Mouse (Mus musculus): ENCODE results near the gene Arglu1. TPM values are rescaled to one million over a fixed set of nuclear protein-coding genes. Genes with fewer than 3 reads are reported as not detected.

The Arglu1 gene
- polyA plus RNA-seq, 1 experiment from 2014 or later = 137 TPM

- no peak for ATAC-seq (ENCODE audit: insufficient number of reproducible peaks, low FRiP score, low TSS enrichment, low read depth)
- Histone ChIP-seq H3K4me3 (no peak overlapping the region), H3K27ac (peak overlapping the region; percentile 30), H3K36me3 (0 out of 2 replicates have a peak, but pooled peaks cover 3% of the 10 kb centered on the region), H3K9me3 (no peaks in the 10 kb centered on the region), H3K4me2 (no peak overlapping the region), H3K27me3 (no peaks in the 10 kb centered on the region), H3K9ac (no peak overlapping the region), H3K4me1 (peaks cover 49% of the 10 kb centered on the region)
- 29% methylated on average over 3 of the region's 3 CpGs for WGBS
Measured at GRCm38 (mm10) chr8:8647319-8647718, 43.0 kb downstream of the Arglu1 start.

- H3K27me3 ChIP-seq = no peaks in the 10 kb centered on the region
- H3K9me3 ChIP-seq = no peaks in the 10 kb centered on the region
- H3K9ac ChIP-seq = no peak overlapping the region
- no peak overlapping the region for H3K4me3 ChIP-seq
- no peak overlapping the region for H3K27ac ChIP-seq
- ATAC-seq (ENCODE audit: insufficient number of reproducible peaks, low FRiP score, low TSS enrichment, low read depth) = no peak
- peaks cover 29% of the 10 kb centered on the region for H3K4me1 ChIP-seq
- H3K36me3 ChIP-seq = 0 out of 2 replicates have a peak, but pooled peaks cover 2% of the 10 kb centered on the region
- 70% methylated on average over 11 of the region's 11 CpGs for WGBS
- no peak overlapping the region for H3K4me2 ChIP-seq
Measured at GRCm38 (mm10) chr8:8644160-8644915, 46.0 kb downstream of the Arglu1 start.

- H3K9me3 ChIP-seq = no peaks in the 10 kb centered on the region
- WGBS = 25% methylated on average over 4 of the region's 4 CpGs
- no peak for ATAC-seq (ENCODE audit: insufficient number of reproducible peaks, low FRiP score, low TSS enrichment, low read depth)
- no peaks in the 10 kb centered on the region for H3K27me3 ChIP-seq
- H3K4me3 ChIP-seq = no peak overlapping the region
- H3K27ac ChIP-seq = no peak overlapping the region
- no peak overlapping the region for H3K4me2 ChIP-seq
- no peak overlapping the region for H3K9ac ChIP-seq
- H3K36me3 ChIP-seq = peaks cover 20% of the 10 kb centered on the region
- H3K4me1 ChIP-seq = peaks cover 7% of the 10 kb centered on the region
Measured at GRCm38 (mm10) chr8:8640264-8640588, 50.1 kb downstream of the Arglu1 start.

GRCm38 (mm10) chr8:8639569-8640263 lies 50.6 kb downstream of the Arglu1 start:
- Histone ChIP-seq H3K4me1 (peaks cover 7% of the 10 kb centered on the region), H3K36me3 (peaks cover 20% of the 10 kb centered on the region), H3K4me2 (no peak overlapping the region), H3K9me3 (no peaks in the 10 kb centered on the region), H3K27me3 (no peaks in the 10 kb centered on the region), H3K4me3 (no peak overlapping the region), H3K9ac (no peak overlapping the region), H3K27ac (no peak overlapping the region)
- WGBS = 38% methylated on average over 8 of the region's 8 CpGs
- ATAC-seq (ENCODE audit: insufficient number of reproducible peaks, low FRiP score, low TSS enrichment, low read depth) = no peak

GRCm38 (mm10) chr8:8631394-8631793 lies 58.9 kb downstream of the Arglu1 start:
- H3K4me3 ChIP-seq = no peak overlapping the region
- no peaks in the 10 kb centered on the region for H3K27me3 ChIP-seq
- no peak overlapping the region for H3K9ac ChIP-seq
- 78% methylated on average over 7 of the region's 7 CpGs for WGBS
- H3K4me1 ChIP-seq = peaks cover 3% of the 10 kb centered on the region; the same call in 1 of the 2 replicates
- H3K4me2 ChIP-seq = no peak overlapping the region
- H3K27ac ChIP-seq = no peak overlapping the region
- no peaks in the 10 kb centered on the region for H3K9me3 ChIP-seq
- H3K36me3 ChIP-seq = peaks cover 33% of the 10 kb centered on the region; the same call in 1 of the 2 replicates
- no peak for ATAC-seq (ENCODE audit: insufficient number of reproducible peaks, low FRiP score, low TSS enrichment, low read depth)

GRCm38 (mm10) chr8:8624017-8624416 lies 66.3 kb downstream of the Arglu1 start:
- no peak for ATAC-seq (ENCODE audit: insufficient number of reproducible peaks, low FRiP score, low TSS enrichment, low read depth)
- Histone ChIP-seq H3K9ac (no peak overlapping the region), H3K4me1 (peaks cover 25% of the 10 kb centered on the region), H3K4me3 (no peak overlapping the region), H3K9me3 (no peaks in the 10 kb centered on the region), H3K27ac (no peak overlapping the region), H3K36me3 (peaks cover 49% of the 10 kb centered on the region), H3K4me2 (no peak overlapping the region), H3K27me3 (no peaks in the 10 kb centered on the region)
- WGBS = 31% methylated on average over 7 of the region's 7 CpGs

GRCm38 (mm10) chr8:8623486-8623885 lies 66.8 kb downstream of the Arglu1 start:
- no peak for ATAC-seq (ENCODE audit: insufficient number of reproducible peaks, low FRiP score, low TSS enrichment, low read depth)
- H3K9me3 ChIP-seq = no peaks in the 10 kb centered on the region
- no peak overlapping the region for H3K4me3 ChIP-seq
- H3K4me2 ChIP-seq = no peak overlapping the region
- no peaks in the 10 kb centered on the region for H3K27me3 ChIP-seq
- peaks cover 25% of the 10 kb centered on the region for H3K4me1 ChIP-seq
- 48% methylated on average over 8 of the region's 8 CpGs for WGBS
- peaks cover 53% of the 10 kb centered on the region for H3K36me3 ChIP-seq
- no peak overlapping the region for H3K9ac ChIP-seq
- H3K27ac ChIP-seq = no peak overlapping the region

GRCm38 (mm10) chr8:8622476-8622875 lies 67.8 kb downstream of the Arglu1 start:
- ATAC-seq (ENCODE audit: insufficient number of reproducible peaks, low FRiP score, low TSS enrichment, low read depth) = no peak
- H3K4me3 ChIP-seq = no peak overlapping the region
- no peaks in the 10 kb centered on the region for H3K27me3 ChIP-seq
- no peaks in the 10 kb centered on the region for H3K9me3 ChIP-seq
- 85% methylated on average over 3 of the region's 3 CpGs for WGBS
- H3K9ac ChIP-seq = no peak overlapping the region
- peaks cover 51% of the 10 kb centered on the region for H3K36me3 ChIP-seq
- H3K4me2 ChIP-seq = no peak overlapping the region
- H3K4me1 ChIP-seq = peaks cover 25% of the 10 kb centered on the region
- H3K27ac ChIP-seq = no peak overlapping the region

DNA sequence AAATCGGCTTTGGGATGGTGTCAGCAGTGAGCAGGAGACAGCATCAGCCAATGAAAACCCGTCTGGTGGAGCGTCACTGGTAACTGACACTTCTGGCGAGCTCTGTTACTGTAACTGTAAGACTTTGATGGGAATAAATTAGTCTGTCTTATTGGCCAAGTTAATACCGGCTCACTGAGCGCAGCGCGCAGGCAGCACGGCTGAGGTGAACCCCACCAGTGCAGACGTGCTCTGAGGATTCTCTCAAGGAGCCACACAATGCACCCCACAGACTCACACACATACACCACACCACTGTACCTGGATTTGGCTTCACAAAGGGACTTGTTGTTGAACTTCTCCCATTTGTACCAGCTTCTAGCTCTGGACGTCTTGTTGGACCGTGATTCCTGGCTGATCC lies 68.3 kb downstream of the Arglu1 start:
- Histone ChIP-seq H3K27me3 (no peaks in the 10 kb centered on the region), H3K27ac (no peak overlapping the region), H3K9me3 (no peaks in the 10 kb centered on the region), H3K9ac (no peak overlapping the region), H3K4me1 (peaks cover 25% of the 10 kb centered on the region), H3K36me3 (peaks cover 52% of the 10 kb centered on the region), H3K4me3 (no peak overlapping the region), H3K4me2 (no peak overlapping the region)
- ATAC-seq (ENCODE audit: insufficient number of reproducible peaks, low FRiP score, low TSS enrichment, low read depth) = no peak
- WGBS = 81% methylated on average over 12 of the region's 12 CpGs

- Histone ChIP-seq H3K9ac (no peak overlapping the region), H3K27me3 (no peaks in the 10 kb centered on the region), H3K36me3 (peaks cover 57% of the 10 kb centered on the region), H3K4me2 (no peak overlapping the region), H3K9me3 (no peaks in the 10 kb centered on the region), H3K4me3 (no peak overlapping the region), H3K4me1 (peaks cover 25% of the 10 kb centered on the region), H3K27ac (peak overlapping the region; percentile 40; the same call in 1 of the 2 replicates)
- ATAC-seq (ENCODE audit: insufficient number of reproducible peaks, low FRiP score, low TSS enrichment, low read depth) = no peak
- 80% methylated on average over 16 of the region's 16 CpGs for WGBS
Measured at GRCm38 (mm10) chr8:8621236-8621917, 68.9 kb downstream of the Arglu1 start.

- WGBS = 89% methylated on average over 21 of the region's 21 CpGs
- H3K4me2 ChIP-seq = no peak overlapping the region
- H3K4me3 ChIP-seq = no peak overlapping the region
- ATAC-seq (ENCODE audit: insufficient number of reproducible peaks, low FRiP score, low TSS enrichment, low read depth) = no peak
- H3K27ac ChIP-seq = 0 out of 2 replicates have a peak overlapping the region, but pooled peaks have one; percentile 40
- peaks cover 25% of the 10 kb centered on the region for H3K4me1 ChIP-seq
- H3K27me3 ChIP-seq = no peaks in the 10 kb centered on the region
- H3K9ac ChIP-seq = no peak overlapping the region
- H3K9me3 ChIP-seq = no peaks in the 10 kb centered on the region
- peaks cover 53% of the 10 kb centered on the region for H3K36me3 ChIP-seq
Measured at GRCm38 (mm10) chr8:8620536-8620935, 69.8 kb downstream of the Arglu1 start.

Measured in limb, embryonic 15.5 days (tissue).